Mouse (Mus musculus) heart, adult 9 months (tissue): ENCODE measurements around the gene Serhl.

Source experiments
- DNase-seq, 2 experiments: peaks; one replicate each; pipeline ENCODE4 v3.0.0; 2022; ENCODE audit warnings: low spot score in 2 of 2

The Serhl gene

DNA sequence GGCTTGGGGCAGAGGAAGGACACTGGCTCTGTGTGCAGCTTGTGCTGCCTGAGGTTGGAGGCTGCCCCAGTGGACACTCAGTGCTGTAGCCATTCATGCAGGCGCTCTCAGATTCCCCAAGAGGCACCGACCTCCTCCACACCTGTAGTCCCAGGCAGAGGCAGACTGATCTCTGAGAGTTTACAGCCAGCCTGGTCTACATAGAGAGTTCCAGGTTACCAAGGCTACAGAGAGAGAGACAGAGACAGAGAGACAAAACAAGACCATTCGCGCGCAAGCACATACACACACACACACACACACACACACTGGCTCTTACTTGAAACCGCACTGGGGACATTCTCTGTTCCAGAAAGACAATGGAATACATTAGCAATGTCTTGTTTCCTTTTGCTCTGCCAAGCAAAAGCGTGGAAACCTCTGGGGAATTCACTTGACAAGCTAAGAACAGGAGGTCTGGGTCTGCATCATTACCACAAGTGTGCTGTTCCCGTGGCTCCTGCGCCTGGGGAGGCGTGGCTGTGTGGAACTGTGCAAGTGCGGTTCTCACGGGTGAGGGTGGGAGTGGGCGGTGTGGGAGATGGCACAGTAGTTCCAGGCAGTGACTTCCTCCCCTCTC, 5.2 kb upstream of the Serhl start:
- peak; percentile 53 to 70 for DNase-seq

DNA sequence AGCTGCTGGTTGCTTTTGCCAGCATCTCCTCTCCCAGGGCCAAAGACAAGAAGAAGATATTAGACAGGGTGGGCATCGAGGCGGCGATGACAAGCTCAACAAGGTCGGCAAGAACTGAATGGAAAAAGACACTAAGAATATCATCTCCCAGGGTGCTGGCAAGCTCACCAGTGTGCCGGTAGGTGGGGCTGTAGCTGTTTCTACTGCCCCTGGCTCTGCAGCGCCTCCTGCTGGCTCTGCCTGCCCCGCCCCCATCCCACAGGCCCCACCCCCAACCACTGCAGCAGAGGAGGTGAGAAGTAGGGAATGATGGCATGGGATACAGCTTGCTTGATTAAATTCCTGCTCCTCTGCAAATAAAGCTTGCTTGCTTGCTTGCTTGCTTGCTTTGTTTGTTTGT, 3.4 kb upstream of the Serhl start:
- no peak for DNase-seq

DNA sequence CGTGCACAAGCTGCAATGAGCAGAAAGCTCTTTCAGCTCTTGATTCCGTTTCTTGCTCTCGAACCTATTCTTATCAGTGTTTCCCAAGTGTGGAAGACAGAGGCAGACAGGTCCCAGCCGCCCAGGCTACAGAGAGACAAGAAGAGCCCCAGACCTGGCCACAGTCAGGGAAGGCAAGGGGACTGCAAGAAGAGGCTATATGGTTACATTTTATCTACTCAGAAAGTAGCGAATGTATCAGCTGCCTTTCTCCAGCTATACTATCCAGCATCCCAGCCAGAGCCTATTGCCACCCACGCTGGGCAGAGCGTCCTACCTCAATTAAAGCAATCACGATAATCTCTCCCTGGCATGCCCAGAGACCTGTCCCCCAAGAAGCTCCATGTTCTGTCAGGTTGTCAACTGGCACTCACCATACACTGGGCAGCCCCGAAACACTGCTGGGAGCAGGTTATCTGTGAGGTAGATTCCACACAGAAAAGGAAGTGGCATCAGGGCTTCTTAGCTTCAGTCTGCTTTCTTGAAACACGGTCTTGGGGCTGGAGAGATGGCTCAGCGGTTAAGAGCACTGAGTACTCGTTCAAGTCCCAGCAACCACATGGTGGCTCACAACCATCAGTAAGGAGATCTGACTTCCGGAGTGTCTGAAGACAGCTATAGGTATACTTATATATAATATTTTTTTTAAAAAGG, 2.5 kb upstream of the Serhl start:
- no peak for DNase-seq

DNA sequence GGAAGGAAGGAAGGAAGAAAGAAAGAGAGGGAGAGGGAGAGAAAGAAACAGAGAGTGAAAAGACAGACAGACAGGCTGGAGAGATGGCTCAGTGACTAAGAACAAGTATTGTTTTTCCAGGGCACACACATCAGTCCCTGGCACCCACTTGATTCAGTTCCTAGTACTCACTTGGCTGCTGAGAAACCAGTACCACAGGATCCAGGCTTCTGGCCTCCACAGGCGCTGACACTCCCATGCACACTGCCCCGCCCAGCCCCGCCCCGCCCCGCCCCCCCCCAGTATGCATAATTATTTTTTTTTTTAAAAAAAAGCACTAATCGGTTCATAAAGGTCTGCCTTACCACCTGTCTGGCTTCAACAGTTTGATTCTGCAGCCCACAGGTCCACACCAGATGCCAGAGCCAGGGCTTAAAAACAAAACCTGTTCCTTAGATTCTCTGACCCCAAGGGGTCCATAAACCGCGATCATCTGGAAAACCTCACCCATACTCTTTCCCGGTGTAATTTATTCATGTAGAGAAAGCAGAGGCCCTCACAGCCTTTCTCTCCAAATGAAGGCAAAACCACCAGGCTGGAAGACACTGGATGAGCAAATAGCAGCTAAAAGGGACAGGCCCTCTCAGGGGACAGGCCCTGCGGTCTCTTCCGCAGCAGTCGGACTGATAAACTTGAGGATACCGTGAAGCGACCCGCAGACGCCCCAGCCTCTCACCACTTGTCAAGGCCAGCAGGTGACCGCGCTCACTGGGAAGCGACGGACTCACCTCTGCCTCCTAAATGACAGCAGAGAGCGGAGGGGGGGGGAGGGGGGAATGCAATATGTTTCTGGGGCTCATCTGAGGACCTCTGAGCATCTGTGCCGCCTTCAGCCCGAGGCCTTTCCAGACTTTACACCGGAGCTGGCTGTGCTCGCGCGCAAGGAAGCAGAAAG, 544 bp upstream of the Serhl start:
- DNase-seq, result no peak

DNA sequence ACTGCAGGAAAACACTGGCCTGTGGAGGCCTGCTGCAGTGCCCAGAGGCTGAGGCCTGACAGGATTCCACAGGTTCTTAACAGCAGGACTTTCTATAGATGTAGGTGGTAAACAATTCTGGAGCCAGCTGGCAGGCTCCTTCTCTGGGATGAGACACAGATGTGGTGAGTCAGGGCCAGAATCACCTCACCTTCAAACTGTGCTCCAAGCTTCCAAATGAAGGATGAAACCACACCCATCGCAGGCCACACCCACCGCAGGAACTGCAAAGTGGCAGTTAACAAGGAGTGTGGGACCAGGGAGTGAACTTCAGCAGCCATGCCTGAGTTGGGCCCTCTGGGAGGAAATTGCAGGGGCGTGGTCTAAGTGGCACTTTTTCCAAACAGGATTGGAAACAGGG, 1.6 kb downstream of the Serhl start:
- DNase-seq, result no peak

DNA sequence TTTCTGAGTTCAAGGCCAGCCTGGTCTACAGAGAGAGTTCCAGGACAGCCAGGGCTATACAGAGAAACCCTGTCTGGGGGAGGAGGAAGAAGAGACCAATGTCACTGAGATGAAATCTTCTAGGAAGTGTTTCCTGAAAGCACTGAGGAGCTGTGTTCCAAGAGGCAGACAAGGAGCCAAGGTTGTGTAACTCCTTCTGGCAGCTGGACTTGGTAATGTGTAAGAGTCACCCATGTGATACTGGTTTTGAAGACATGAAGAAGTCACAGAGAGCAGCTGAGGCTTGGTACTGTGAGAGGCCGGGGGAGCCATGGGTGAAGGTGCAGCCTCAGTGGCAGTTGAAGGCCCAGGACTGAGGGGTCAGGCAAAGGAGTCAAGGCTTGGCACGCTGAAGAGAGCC, 4.4 kb downstream of the Serhl start:
- peak; percentile 46 to 53 for DNase-seq

DNA sequence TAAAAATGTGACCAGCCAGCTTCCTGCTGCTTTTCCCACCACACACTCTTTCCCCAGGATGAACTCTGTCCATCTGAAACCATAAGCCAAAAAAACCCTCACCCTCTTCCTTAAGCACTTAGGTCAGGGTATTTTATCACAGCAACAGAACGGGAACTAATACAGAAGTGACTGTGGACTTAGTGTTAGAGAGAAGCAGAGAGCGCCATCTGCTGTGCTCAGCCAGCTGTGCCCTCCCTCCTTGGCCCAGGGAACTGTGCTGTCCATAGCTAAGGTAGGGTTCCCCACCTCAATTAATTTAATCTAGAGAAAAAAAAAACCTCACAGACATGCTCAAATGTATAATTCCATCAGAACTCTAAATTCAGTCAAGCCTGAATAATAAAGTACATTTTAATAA, 6.6 kb downstream of the Serhl start:
- DNase-seq, result no peak

DNA sequence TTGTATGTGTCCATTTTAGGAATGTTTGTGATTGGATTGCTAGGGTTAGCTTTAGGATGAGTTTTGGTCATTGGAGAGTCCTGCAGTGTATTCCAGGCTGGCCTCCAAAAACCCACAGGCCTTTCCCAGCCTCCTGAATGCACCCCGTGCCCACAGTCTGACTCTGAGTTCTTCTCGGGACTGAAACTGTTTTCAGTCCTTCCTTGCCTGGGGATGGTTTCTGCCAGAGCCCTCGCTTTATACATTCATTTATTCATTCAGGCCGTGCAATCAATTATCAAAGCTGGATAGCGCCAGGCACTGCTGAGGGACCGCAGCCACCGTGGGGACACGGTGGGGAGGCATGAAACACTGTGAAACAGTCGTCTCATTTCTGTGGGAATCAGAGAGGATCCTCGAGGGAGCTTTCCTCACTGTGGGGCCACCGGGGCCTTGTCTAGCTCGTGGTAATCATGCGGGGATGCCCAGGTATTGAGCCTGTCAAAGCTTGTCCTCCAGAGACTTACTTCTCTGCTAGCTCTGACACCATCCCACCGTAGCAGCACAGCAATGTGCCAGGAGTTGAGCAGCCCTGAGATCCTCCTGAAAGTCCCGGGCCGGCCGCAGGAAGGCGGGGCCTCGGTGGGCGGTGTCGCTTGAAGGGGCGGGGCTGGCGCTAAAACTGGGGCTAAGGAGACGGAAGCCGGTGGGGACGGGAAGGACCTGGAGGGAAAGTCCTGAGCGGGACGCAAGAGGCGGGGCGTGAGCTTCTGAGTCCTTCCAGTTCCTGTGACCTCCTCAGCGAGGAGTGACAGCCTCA, 10.4 kb downstream of the Serhl start:
- peak; percentile 95 for DNase-seq

DNA sequence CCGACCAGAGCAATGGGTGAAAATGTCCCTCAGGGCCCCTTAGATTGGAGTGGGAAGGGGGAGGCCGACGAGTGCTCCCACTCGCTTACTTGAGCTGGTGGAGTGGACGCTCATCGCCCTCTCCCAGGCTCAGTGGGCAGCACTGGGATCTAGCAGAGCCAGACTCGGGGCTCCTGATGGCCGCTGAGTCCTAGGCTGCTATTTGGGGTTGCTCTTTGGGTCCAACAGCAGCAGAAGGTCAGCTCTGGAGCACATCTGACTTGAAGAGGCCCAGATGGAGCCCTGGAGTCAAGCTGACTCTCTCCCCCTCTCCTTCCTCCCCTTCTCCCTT, 11.0 kb downstream of the Serhl start:
- no peak for DNase-seq

DNA sequence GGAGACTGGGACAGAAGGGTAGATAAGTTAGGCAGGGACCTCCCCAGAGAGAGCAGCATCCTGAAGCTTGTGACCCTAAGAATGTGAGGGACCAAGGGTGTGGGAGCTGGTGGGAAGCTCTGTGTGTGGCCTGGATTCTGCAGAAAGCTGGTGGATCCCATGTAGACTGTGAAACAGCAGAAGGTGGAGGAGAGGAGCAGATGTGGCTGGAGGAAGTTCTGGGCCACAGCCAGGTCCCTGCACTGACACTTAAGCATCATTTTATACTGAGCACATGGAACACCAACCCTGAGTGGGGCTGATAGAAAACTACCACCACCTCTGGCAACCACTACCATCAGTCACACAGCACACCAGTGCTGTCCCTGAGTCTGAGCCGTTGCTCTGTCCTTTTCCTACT, 13.8 kb downstream of the Serhl start:
- DNase-seq, result no peak

DNA sequence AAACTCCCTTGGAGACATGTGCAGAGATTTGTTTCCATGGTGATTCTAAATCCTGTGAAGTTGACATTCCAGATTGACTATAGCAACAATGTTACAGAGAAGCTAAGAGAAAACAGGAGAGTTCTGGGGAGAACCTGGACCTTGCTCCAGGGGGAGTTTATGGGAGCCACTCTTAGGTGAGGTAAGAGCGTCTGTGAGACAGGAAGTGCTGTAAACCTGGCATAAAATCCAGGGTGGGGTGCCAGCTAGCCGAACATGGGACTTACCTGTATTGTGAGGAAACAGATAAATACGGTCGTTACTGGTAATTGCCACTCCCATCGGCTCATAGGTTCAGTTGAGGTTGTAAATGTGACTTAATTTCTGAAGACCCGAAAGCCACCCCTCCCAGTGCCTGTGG, 17.1 kb downstream of the Serhl start:
- DNase-seq, result no peak

DNA sequence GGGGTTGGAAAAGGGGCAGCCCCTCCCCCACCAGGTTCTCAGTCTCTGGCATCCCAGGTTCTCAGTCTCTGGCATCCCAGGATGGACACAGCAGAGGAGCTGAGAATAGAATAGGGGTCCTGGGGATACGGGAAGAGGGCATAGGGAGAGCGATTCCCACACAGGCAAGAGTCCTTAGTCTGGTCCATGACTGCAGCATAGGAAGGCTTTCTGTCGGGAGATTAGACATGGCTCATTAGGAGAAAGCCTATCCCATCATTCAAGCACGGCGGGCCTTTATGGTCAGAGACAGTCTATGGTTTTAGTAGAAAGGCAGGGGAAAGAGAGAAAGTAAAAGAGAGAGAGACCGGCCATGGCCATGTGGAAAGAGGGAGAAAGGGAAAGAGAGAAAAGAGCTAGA, 18.5 kb downstream of the Serhl start:
- DNase-seq, result no peak

DNA sequence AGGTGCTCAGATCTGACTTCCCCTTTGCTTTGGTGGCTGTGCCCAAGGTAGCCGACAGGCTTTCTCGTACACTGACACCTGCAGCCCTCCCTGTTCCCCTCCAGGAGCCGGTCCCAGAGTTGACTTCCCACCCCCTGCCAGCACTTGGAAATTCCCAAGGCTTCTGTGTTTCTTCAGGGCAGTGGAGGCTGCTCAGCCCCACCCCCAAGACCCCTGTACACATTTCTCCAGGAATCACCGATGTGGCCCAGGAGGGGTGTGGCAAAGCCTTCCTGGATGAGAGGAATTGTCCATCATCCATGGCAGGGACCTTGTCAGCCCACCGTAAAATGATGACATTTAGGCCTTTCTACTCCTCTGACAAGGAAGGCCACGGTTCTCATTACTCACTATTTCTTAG, 22.0 kb downstream of the Serhl start:
- DNase-seq, result no peak

DNA sequence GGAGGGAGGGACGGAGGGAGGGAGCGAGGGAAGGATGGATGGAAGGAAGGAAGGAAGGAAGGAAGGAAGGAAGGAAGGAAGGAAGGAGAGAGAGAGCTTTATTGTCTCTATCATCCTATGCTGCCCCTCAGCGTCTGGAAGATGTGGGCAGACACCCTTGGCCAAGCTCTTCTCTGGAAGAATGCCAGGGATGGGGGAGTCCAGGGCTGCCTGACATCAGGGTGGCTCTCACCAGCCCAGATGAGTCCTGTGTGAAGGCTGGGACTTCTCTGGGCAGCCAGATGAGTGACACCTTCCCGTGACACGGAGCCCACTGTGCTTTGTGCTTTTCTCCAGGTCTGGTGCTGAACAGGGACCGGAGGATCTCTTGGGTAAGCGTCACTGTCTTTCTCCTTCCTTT, 22.6 kb downstream of the Serhl start:
- no peak for DNase-seq

DNA sequence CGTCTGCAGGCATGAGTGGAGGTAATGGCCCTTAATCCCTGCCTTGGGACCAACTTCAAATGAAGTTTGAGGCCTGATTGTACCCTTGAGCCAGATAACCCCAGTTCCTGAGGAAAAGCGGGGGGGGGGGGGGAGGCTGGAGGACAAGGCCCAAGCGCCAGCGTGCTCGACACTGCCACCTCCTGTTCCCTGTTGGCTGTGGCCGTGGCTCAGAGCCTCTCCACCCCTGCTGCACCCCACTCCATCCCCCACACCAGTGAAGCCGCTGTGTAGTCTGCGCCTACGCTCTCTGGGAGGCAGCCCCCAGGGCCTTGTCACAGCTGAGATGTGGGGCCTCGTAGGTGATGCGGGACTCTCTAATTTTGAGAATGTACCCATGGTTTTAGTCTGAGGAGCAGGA, 23.6 kb downstream of the Serhl start:
- DNase-seq, result peak; percentile 44 to 61

DNA sequence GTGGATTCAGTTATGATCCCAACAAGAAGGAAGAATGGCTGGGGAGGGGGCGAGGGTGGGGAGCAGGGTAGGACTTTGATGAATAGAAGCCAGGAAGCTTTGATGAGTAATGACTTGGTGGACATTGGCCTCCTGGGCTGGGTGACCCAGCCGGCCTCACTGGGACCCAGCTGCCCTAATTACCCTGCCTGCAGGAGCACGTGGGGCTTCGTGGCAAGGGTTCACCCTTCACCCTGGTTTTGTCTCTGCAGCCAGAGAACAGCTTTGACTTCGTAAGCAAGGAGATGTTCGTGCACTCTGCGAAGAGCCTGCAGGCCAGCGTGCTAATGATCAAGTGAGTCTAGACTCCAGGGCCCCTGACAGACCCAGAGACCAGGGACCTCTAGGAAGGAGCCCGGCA, 24.8 kb downstream of the Serhl start:
- DNase-seq, result no peak

DNA sequence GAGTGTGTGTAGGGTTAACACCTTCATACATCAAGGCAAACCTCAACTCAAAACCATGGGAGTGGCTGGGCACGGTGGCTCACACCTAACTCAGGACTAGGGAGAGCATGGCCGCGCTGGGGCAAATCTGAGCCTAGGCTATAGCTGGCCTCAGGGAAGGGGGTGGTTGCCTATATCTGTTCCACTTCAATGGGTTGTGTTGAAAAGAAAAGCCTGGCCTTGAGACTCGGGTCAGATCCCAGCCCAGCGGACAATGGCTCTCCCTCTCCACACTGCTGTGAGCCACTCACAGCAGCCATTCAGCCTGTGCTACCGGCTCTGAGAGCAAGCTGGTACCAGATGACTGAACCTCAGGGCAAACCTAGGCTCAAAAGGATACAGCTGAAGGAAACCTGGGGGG, 25.8 kb downstream of the Serhl start:
- DNase-seq, result no peak

DNA sequence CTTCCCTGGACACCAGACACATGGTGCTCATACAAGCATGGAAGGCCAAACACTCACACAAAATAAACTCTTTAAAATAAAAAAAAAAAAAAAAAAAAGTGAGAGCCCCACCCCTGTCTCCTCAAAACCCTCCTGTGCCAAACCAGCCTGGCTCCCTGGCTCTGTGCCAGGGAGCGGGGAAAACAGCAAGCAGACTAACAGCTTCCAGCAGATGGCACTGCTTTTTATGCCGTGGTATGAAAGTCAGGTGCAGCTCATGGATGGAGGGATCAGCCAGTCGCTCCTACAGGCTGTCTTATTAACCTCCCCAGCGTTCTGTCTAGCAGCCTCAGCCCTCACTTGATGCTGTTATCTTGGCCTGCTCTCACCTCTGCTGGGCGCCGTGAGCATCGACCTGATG, 29.1 kb downstream of the Serhl start:
- DNase-seq, result no peak

DNA sequence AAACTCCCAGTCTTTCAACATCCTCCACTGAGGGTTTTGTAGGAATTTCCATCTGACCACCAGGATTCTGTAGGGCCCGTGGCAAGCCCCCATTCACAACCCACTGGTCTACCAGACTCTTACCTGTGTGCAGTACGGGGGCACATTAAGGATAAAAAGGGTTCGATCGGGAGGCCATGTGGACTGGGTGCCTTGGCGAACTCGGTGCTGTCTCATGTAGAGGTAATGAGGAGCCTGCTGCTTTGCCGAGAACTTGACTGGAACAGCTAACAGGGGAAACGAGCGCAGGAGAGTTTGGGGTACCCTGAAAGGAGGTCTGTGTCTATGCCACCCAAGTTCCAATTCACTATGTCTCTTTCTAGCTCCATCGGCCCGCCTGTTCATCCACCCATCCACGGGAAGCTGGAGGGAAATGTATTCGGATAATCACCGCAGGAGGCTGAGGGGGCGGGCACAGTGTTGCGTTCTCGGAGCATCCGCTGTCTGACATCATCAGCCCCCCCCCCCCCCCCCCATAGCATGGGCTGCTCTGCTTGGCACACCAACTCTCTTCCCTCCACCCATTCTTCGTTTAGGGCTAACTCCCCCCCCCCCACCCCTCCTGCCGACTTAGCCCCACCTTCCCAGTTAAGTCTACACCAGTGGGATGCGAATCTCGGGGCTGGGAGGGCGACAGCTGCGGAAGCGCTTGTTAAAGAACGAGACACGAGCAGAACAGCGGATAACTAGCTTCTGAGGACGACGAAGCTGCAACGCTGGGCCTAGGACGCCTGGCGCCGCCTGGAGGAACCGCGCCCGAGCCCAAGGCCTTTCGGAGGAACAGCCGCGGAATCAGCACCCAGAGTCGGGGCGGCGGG, 32.6 kb downstream of the Serhl start:
- peak in 1 of 2 experiments; percentile 23 for DNase-seq

DNA sequence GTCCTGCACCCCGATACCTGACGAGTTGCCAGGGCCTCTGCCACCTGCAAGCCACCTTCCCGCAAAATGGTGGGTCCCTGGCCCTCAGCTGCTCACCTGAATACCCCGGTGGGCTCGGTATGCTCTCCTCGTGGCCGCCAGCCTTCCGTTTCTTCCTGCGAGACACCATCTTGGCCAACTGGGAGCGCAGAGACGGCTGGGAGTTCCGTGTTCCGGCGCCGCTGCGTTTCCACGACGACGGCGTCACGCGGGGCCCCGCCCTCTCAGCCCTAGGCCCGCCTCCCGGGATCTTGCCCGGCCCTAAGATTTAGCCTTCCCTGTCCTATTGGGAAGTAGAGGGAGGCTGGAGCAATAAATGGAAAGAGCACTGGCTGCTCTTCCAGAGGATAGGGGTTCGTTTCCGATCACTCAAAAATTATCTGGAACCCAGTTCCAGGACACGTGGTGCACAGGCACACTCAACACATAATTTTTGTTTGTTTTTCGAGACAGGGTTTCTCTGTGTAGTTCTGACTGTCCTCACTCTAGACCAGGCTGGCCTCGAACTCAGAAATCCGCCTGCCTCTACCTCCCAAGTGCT, 33.4 kb downstream of the Serhl start, which contains the start of gene Rrp7a:
TSS of gene Rrp7a (minus strand) at position 236 of the 580 bp plus-strand sequence.
- DNase-seq, result peak; percentile 90 to 94

DNA sequence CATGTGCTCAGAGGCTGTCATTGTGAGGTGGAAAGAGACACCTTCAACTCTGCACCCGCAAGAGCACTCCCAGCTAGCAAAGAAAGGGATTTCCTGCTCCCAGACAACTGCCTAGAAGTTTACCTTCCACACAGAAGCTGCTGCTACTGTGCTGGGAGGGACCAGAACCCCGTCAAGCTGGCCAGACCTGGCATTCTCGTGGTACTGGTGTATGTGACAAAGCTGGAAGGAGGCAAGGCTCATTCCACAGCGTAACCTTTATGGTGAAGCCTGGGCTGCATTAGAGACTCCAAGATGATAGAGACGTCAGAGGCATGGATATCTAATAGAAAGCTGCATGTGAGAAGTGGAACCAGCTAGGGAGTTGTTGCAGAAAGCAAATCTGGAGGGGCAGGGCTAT, 35.3 kb downstream of the Serhl start:
- DNase-seq, result no peak
